Mouse (Mus musculus) frontal cortex, adult 2 months (tissue): Measurements from ENCODE around the gene Smok3b. TPM values are rescaled to one million over a fixed set of nuclear protein-coding genes. Genes with fewer than 3 reads are reported as not detected.
"Not testable (repeated sequence)": the region's sequence is repeated elsewhere in the genome, so short reads cannot be mapped to it uniquely, and the experiment has no call there.

Experiments
- DNase-seq, 2 experiments: peaks; one replicate each; pipeline ENCODE4 v3.0.0; 2022; ENCODE audit warnings: low spot score in 1 of 2; ENCODE audit errors: extremely low spot score in 1 of 2
- polyA plus RNA-seq: library from polyadenylated mRNA; depleted of rRNA; stranded (reverse); fragments of >200 nt; gene quantifications from 2 replicates; pipeline ENCODE4 v1.2.3, GENCODE M21; 2012; rRNA removed

Gene Smok3b
- not detected in 2 replicates for polyA plus RNA-seq

DNA sequence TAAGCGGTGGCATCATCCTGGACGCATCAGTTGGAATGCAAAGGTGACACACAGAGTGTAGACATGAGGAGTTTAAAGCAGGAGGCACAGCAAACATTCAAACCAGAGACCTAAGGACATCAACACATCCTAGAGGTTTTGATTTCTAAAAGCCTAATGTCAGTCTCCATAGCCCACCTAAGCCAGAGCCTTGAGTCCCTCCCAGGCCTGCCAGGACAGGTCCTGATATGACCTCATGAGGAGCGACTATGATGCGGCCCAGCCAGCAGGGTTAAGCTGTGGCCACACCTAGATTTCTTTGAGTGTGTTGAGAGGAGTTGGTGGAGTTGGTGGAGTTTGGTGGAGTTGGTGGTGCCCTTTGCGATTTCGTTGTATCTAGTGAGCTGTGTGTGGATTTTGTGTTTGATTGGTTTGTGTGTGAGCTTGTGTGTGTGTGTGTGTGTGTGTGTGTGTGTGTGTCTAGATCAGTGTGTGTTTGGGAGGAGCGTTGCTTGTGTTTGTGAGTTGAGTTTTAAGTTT, at the start of gene Smok3b, which contains the start of gene Smok3a:
Gene Smok3b, plus strand, starts transcription at position 469 of the 519 bp plus-strand sequence.
Gene Smok3a, plus strand, starts transcription at position 301 of the 519 bp plus-strand sequence.
- DNase-seq = not testable (repeated sequence)

DNA sequence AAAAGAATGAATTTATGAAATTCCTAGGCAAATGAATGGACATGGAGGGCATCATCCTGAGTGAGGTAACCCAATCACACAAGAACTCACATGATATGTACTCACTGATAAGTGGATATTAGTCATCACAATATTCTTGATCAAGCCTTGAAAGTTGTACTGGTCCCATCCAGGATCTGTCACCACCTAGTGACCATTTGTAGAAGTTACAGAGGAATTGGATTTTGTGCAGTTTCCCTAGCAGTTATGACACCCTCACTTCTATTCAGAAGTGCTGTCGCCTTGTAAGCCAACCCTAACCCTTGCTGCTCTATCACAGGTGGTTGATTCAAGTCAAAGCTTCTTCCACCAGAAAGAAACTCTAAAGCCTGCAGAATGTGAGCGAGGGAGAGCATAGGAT, 48.1 kb upstream of the Smok3b start:
- DNase-seq = no peak

DNA sequence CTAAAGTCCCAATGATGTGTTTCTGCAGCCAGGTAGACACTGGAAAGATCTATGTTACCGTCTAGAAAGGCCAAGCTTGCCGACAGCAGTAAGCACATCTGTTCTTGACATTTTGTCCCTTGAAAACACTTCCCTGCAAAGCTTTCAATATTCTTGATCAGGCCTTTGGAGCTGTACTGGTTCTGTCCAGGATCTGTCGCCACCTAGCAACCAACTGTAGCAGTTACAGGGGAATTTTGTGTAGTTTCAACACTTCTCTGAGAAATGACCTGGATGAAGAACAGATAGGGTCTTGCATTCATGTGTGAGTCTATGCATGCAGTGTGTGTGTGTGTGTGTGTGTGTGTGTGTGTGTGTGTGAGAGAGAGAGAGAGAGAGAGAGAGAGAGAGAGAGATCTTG, 47.5 kb upstream of the Smok3b start:
- peak in 1 of 2 experiments; percentile 25 for DNase-seq

DNA sequence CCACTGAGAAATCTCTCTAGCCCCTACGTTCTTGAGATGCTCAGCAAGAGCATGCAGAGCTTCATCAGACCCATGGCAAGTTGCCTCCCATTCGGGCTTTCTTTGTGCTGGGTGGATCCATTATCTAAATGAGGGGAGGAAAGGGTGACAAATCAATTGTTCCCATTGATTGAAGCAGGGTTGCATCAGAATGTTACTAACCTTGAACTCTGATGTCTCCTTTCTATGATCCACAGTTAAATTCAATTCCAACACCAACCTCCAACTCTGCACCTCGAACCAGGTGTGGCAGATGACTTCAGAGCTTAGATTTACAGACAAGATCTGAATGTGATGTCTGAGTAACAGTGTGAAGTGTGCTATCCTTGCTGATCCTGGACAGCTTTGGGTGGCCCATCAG, 46.5 kb upstream of the Smok3b start:
- no peak for DNase-seq

DNA sequence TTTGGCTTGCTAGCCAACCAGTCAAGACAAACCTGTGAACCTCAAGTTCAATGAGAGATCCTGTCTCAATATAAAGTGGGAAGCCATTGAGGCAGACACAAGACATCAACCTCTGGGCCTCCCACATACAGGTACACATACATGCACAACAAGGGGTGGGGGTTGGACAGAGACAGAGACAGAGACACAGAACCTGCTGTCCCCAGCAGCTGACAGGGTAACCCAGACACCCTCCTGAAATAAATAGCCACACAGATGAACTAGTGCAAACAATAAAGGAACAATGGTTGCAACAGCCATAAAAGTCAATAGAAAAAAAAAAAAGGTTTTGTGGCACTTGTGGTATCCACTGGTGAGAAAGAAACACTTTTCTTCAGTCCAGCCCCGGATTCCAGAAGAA, 45.8 kb upstream of the Smok3b start:
- no peak for DNase-seq

DNA sequence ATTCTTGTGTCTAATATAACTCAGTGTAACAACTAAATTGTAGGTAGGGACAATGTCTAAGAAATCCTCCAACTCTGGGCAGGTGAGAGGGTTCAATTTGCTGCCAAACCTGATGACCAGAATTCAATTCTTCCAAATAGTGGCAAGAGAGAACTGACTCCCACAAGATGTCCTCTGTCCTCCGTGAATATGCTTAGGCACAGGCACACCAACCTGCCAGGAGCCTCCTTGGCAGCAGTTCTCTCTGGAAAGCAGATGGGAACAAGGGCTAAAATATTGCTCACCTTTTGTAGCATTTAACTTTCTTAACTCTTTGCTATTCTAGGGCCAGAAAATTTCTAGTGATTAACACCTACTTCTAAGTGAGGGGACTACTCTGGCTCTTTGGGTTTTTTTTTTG, 43.9 kb upstream of the Smok3b start:
- no peak for DNase-seq

DNA sequence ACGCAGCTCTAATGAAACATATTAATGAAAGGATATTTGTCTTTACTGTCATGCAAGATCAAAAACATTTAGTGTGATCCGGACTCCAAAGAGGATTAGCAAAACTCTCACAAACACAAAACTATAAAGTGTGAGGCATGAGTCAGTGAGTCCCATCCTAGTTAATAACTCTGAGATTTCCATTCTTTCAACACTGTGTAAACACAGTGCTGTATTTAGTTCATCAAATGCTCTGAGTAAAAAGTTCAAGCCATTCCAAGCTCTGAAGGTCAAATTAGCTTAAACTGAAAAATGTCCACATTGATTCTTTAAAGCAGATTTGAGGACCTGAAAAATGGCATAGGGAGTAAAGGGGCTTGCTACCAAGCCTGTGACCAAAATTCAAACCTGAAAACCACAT, 42.1 kb upstream of the Smok3b start:
- no peak for DNase-seq

DNA sequence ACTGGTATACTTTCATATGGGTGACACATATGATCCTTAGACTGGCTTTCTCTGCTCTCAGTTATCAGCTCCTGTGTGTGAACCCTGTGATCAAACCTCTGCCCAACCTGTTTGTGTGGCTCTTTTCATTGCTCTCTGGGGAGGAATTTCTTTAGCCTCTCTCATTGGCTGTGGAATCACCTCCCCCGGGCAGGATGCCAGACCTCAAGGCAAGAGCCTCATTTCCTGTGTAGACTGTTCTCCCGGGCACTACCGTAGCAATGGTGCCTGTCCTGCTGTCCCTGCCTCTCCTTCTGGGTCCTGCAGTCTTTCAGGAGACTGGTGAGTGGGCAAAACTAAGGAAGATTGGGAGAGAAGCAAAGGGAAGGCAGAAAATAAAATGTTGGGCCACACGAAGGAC, 39.9 kb upstream of the Smok3b start, which contains the start of gene Azgp1:
Gene Azgp1, plus strand, starts transcription at position 221 of the 400 bp plus-strand sequence.
- no peak for DNase-seq

DNA sequence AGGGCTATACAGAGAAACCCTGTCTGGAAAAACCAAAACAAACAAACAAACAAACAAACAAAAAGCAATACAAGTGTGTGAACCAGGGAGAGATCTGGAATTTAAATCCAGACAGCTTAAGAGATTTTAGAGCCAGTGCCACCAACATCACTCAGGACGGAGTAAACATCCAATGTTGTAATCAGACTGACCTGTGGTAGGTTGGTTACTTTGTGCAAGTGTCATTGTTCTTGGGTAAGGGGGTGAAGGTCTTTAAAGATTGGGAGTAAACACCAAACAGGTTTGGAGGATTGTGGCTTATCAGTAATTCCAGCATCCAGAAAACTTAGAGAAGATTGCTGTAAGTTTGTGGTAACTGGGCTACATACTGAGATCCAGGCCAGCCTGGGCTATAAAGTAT, 34.9 kb upstream of the Smok3b start:
- no peak for DNase-seq

DNA sequence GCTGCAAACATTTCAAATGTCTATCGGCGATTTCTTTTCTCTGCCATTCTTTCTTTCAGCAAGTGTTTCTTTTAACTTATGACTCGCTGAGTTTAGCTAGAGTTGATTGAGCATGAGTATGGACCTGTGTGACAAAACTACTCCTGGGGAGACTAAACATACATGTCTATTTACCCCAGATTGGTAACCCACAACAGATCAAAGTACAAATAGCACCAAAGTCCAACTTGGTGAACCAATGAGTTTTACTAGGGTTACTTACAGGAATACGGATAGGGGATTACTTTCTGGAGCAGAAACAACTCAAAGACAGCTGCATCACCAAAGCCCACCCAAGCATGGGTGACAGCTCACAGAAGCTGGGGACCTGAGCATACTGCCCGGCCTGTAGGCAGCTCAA, 11.8 kb upstream of the Smok3b start:
- no peak for DNase-seq

DNA sequence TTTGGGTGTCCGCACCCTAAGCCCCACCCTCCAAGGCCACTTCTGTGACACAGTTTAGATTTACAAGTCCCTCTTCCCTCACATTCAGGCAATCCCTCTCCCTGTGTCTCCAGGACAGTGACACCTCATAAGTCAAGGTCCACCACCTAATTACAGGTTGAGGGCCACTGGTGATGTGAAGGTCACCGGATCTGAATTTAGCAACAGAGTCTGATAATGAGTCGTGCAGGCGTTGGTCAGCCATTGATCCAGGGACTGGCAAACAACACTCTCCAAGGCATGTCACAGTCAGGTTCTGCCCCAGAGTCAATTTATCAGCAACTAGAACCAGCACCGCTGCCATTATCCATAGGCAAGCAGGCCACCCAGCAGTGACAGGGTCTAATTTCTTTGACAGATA, 8.8 kb upstream of the Smok3b start:
- no peak for DNase-seq

DNA sequence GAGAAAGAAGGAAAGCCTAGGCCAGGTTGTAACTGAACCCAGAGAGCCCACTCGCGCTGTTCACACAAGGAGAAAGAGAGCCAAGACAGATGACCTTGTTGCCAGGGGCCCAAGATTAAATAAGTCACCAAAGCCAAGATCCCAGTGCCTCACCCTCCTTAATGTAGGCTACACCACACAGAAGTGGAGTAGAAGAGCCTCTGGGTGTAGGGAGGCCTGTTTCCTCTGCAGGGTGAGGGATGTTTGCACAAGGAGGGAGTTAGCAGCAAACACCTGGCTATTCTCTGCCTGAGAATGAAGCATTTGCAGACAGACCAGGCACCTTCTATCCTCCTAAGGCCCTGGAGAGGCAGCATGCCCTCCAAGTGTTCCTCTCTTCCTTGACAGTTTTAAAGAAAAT, 4.7 kb upstream of the Smok3b start:
- no peak for DNase-seq

DNA sequence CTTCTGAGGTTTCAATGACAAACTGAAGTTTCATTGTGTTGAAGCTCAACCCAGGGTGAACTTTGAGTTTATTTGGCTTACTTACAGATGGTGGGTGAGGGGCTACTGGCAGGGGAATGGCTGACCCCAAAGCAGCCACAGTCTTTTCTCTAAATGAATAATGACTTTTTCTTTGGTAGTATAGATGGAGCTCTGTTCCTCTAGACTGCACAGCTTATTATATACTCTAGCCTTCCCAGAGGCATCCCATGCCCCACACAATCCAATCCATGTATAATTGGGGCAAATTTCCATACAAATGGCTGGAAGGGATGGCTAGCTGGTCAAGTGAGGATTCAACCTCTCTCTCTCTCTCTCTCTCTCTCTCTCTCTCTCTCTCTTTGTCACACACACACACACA, 4.2 kb upstream of the Smok3b start:
- DNase-seq = no peak

DNA sequence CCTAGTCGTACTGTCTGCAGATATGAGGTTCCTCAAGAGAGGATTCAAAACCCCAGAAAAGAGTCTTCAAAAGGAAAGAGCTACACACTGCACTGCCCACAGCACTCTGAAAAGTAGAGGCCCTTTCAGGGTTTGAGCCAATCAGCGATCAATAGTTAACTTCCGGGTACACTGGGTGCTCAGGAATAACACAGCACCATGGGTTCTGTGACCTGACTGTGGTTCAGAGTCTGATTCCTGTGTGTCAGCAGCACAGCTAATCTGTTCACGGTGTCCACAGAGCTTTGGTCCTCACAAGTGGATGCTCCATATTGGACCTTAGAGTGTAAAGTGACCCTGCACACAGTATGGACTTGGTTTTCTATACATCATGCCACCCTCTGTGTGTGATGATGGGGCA, 1.7 kb upstream of the Smok3b start:
- not testable (repeated sequence) for DNase-seq

DNA sequence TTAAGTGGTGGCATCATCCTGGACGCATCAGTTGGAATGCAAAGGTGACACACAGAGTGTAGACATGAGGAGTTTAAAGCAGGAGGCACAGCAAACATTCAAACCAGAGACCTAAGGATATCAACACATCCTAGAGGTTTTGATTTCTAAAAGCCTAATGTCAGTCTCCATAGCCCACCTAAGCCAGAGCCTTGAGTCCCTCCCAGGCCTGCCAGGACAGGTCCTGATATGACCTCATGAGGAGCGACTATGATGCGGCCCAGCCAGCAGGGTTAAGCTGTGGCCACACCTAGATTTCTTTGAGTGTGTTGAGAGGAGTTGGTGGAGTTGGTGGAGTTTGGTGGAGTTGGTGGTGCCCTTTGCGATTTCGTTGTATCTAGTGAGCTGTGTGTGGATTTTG, 31.7 kb downstream of the Smok3b start, which contains the start of gene Smok3c:
Gene Smok3c, plus strand, starts transcription at position 301 of the 400 bp plus-strand sequence.
- DNase-seq = not testable (repeated sequence)

DNA sequence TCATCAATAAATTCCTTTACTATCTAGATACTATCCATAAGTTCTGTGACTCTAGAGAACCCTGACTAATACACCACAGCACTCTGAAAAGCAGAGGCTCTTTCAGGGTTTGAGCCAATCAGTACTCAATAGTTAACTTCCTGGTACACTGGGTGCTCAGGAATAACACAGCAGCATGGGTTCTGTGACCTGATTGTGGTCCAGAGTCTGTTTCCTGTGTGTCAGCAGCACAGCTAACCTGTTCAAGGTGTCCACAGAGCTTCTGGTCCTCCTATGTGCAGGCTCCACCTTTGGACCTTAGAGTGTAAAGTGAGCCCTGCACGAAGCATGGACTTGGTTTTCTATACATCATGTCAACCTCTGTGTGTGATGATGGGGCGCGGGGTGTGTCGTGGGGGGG, 52.6 kb downstream of the Smok3b start:
- no peak for DNase-seq

DNA sequence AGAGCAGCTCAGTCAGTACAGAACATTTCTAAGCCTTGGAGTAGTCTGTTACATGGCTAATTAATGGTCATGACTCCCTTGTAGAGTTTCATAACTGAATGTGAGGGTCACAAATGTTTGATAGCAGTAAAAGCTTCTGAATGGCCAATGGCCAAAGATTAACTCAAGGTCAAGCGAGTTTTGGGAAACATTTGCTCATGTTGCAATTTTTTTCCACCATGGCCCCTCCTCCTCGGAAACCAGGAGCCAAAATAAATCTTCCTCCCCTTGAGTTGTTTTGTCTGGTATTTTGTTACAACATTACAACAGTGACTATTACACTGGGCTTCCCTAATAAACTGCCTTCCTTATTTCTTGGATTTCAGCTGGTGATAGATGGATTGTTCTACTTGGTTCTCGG, 54.5 kb downstream of the Smok3b start:
- no peak for DNase-seq

DNA sequence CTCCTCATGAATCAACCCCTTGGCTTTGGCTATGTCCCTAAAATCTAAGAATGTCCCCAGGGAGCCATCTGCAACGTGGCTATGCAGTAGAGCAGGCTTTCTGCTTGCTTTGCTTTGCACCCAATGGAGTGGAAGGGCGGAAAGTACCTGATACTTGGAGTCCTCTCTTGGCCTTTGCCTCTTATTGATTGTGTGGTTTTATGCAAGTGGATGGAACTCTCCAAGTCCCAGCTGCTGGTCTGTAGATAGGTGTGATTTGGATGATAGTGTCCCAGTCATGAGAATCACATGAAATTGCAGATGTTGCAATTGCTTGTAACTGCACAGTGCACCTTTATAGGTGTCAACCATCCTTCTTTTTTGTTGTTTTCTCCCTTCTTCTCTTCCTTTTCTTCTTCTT, 54.9 kb downstream of the Smok3b start:
- DNase-seq = no peak

DNA sequence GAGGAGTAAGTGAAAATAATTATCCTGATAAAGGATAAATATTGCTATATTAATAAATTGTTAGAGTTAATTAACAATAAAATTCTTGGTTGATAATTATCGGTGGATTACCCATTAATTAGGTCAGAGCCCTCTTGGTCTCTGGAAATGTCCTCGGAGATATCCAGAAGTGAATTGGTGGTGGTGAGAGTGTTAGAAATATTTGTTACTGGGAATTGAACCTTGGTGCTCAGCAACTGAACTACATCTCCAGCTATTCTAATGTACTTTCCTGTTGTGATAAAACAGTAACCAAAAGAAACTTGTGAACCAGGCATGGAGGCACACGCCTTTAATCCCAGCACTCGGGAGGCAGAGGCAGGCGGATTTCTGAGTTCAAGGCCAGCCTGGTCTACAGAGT, 59.2 kb downstream of the Smok3b start:
- DNase-seq = no peak

DNA sequence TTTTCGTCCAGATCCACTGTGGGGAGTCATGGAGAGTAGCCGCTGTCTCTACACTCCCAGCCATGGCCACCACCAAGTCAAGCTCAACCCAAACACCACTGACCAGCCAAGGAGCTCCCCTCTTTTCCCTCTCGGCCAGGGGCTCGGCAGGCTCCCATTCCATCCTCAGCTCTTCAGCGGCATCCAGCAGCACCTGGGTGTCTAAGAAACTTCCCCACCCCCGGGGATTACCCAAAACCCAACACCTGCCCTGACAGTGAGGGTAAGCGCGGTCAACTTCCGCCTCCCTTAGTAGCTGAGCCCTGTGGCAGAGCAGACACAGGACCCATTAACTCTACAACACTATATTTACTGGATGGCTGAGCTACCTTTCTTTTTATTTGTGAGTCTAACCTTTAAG, 60.2 kb downstream of the Smok3b start:
- DNase-seq = no peak

DNA sequence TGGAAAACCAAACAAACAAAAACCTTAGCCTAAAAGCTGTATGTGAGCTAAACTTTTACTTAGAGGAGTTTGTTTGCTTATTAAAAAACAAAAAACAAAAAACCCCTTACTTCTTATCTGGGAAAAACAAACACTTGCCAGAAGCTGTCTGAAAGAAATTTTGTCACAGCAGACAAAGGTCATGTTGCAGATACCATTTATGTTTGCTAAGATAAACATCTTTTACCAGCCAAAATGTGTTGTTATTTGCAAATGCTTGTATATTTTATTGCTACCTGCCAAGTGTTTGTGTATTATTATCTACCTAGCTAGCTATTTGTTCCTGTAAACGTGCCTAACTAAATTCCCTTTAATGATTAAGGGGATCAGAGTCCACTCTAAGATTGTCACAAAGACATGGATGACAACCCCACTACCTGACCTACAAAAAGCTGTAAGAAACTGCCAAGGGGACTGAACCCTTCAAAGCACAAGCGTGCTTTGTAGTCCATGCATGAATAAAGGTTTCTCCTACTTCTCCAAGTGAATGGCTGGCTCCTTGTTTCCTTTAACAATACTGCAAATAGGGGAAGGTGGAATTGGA, 62.2 kb downstream of the Smok3b start:
- DNase-seq = no peak

DNA sequence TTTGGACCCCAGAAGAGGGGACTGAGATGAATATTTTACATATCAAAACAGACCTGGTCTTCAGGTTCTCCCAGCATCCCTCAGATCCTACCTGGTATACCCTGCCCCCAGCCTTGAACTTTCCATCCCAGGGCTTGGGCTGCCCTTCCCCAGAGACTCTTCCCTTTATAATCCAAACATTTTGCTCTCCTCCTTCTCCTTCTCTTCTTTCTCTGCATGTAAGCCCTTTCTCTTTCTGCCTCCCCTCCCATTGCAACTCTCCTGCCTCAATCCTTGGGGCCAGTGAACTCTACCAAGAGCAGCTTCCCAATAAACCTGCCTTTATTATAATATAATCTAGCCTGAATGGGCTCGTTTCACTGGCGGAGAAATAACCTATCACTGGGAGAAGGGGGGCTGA, 62.7 kb downstream of the Smok3b start:
- no peak for DNase-seq

DNA sequence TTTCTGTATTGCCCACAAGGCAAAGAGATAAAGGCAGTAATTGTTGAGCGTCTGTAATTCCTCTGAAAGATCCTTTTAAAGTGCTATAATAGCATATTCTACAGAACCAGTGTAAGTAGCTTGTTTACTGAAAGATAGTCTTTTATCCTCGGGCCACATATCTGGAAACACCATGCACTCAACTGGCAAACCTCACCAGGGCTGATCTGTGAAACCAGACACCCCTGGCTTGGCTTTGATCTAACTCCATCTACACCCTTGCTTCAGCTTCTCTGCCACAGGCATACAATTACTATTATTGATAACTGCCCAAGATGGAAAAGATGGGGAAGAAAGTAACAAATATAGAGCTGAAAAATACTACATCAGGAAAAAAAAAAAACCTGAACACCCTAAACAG, 63.3 kb downstream of the Smok3b start:
- DNase-seq = no peak
